Mouse (Mus musculus): ENCODE results near the gene Arf3. TPM values are rescaled to one million over a fixed set of nuclear protein-coding genes. Genes with fewer than 3 reads are reported as not detected.

Gene Arf3
- polyA plus RNA-seq (2014; fragmentation: Illumina TruSeq; extraction: RNeasy Lipid Tissue Mini Kit (QIAGEN cat#74804); ENCODE audit: low read depth, low replicate concordance) = 59.2 TPM

GRCm38 (mm10) chr15:98762670-98763529, at the start of gene Arf3:
Gene Arf3, minus strand, starts transcription at chr15:98763214.

GRCm38 (mm10) chr15:98809390-98809789, 46.4 kb upstream of the Arf3 start, which contains the start of gene Ddn:
Gene Ddn, minus strand, starts transcription at chr15:98809490.

GRCm38 (mm10) chr15:98789661-98790535, 26.9 kb upstream of the Arf3 start, which contains the start of gene Wnt1:
Gene Wnt1, plus strand, starts transcription at chr15:98789857.

GRCm38 (mm10) chr15:98777762-98778161, 14.7 kb upstream of the Arf3 start, which contains the start of gene Wnt10b:
Gene Wnt10b, minus strand, starts transcription at chr15:98778150.

GRCm38 (mm10) chr15:98727443-98728321, 35.3 kb downstream of the Arf3 start, which contains the start of gene Fkbp11:
Gene Fkbp11, minus strand, starts transcription at chr15:98728198.

GRCm38 (mm10) chr15:98707766-98708372, 55.1 kb downstream of the Arf3 start, which contains the start of gene Ccdc65:
Gene Ccdc65, plus strand, starts transcription at chr15:98708207.

Other genes starting within 250 kb of the Arf3 start
- 76.7 TPM for gene Kansl2, start 228.9 kb downstream of the Arf3 start, polyA plus RNA-seq (2014; fragmentation: Illumina TruSeq; extraction: RNeasy Lipid Tissue Mini Kit (QIAGEN cat#74804); ENCODE audit: low read depth, low replicate concordance)
- 88.9 TPM for gene Ccnt1, start 192.3 kb downstream of the Arf3 start, polyA plus RNA-seq (2014; fragmentation: Illumina TruSeq; extraction: RNeasy Lipid Tissue Mini Kit (QIAGEN cat#74804); ENCODE audit: low read depth, low replicate concordance)
- gene 4930415O20Rik, start 192.2 kb downstream of the Arf3 start, polyA plus RNA-seq (2014; fragmentation: Illumina TruSeq; extraction: RNeasy Lipid Tissue Mini Kit (QIAGEN cat#74804); ENCODE audit: low read depth, low replicate concordance) = not detected
- 3.9 TPM for gene Adcy6, start 153.1 kb downstream of the Arf3 start, polyA plus RNA-seq (2014; fragmentation: Illumina TruSeq; extraction: RNeasy Lipid Tissue Mini Kit (QIAGEN cat#74804); ENCODE audit: low read depth, low replicate concordance)
- gene Cacnb3, start 132.4 kb downstream of the Arf3 start, polyA plus RNA-seq (2014; fragmentation: Illumina TruSeq; extraction: RNeasy Lipid Tissue Mini Kit (QIAGEN cat#74804); ENCODE audit: low read depth, low replicate concordance) = 0.47 TPM
- gene Ddx23, start 100.3 kb downstream of the Arf3 start, polyA plus RNA-seq (2014; fragmentation: Illumina TruSeq; extraction: RNeasy Lipid Tissue Mini Kit (QIAGEN cat#74804); ENCODE audit: low read depth, low replicate concordance) = 4.0 TPM
- gene Rnd1, start 85.8 kb downstream of the Arf3 start, polyA plus RNA-seq (2014; fragmentation: Illumina TruSeq; extraction: RNeasy Lipid Tissue Mini Kit (QIAGEN cat#74804); ENCODE audit: low read depth, low replicate concordance) = not detected
- not detected for gene Ccdc65, start 55.0 kb downstream of the Arf3 start, polyA plus RNA-seq (2014; fragmentation: Illumina TruSeq; extraction: RNeasy Lipid Tissue Mini Kit (QIAGEN cat#74804); ENCODE audit: low read depth, low replicate concordance)
- gene Fkbp11, start 35.0 kb downstream of the Arf3 start, polyA plus RNA-seq (2014; fragmentation: Illumina TruSeq; extraction: RNeasy Lipid Tissue Mini Kit (QIAGEN cat#74804); ENCODE audit: low read depth, low replicate concordance) = not detected
- gene Wnt10b, start 14.9 kb upstream of the Arf3 start, polyA plus RNA-seq (2014; fragmentation: Illumina TruSeq; extraction: RNeasy Lipid Tissue Mini Kit (QIAGEN cat#74804); ENCODE audit: low read depth, low replicate concordance) = 0.23 TPM
- not detected for gene Wnt1, start 26.6 kb upstream of the Arf3 start, polyA plus RNA-seq (2014; fragmentation: Illumina TruSeq; extraction: RNeasy Lipid Tissue Mini Kit (QIAGEN cat#74804); ENCODE audit: low read depth, low replicate concordance)
- gene Ddn, start 46.3 kb upstream of the Arf3 start, polyA plus RNA-seq (2014; fragmentation: Illumina TruSeq; extraction: RNeasy Lipid Tissue Mini Kit (QIAGEN cat#74804); ENCODE audit: low read depth, low replicate concordance) = not detected
- gene Prkag1, start 68.3 kb upstream of the Arf3 start, polyA plus RNA-seq (2014; fragmentation: Illumina TruSeq; extraction: RNeasy Lipid Tissue Mini Kit (QIAGEN cat#74804); ENCODE audit: low read depth, low replicate concordance) = 69.0 TPM
- 2.3 TPM for gene Kmt2d, start 108.0 kb upstream of the Arf3 start, polyA plus RNA-seq (2014; fragmentation: Illumina TruSeq; extraction: RNeasy Lipid Tissue Mini Kit (QIAGEN cat#74804); ENCODE audit: low read depth, low replicate concordance)
- 1.5 TPM for gene Rhebl1, start 131.3 kb upstream of the Arf3 start, polyA plus RNA-seq (2014; fragmentation: Illumina TruSeq; extraction: RNeasy Lipid Tissue Mini Kit (QIAGEN cat#74804); ENCODE audit: low read depth, low replicate concordance)
- 0.47 TPM for gene Dhh, start 135.3 kb upstream of the Arf3 start, polyA plus RNA-seq (2014; fragmentation: Illumina TruSeq; extraction: RNeasy Lipid Tissue Mini Kit (QIAGEN cat#74804); ENCODE audit: low read depth, low replicate concordance)
- 1.9 TPM for gene Lmbr1l, start 155.0 kb upstream of the Arf3 start, polyA plus RNA-seq (2014; fragmentation: Illumina TruSeq; extraction: RNeasy Lipid Tissue Mini Kit (QIAGEN cat#74804); ENCODE audit: low read depth, low replicate concordance)
- gene Tuba1b, start 171.4 kb upstream of the Arf3 start, polyA plus RNA-seq (2014; fragmentation: Illumina TruSeq; extraction: RNeasy Lipid Tissue Mini Kit (QIAGEN cat#74804); ENCODE audit: low read depth, low replicate concordance) = 54.1 TPM
- not detected for gene Gm49450, start 190.3 kb upstream of the Arf3 start, polyA plus RNA-seq (2014; fragmentation: Illumina TruSeq; extraction: RNeasy Lipid Tissue Mini Kit (QIAGEN cat#74804); ENCODE audit: low read depth, low replicate concordance)
- 44.0 TPM for gene Tuba1a, start 190.5 kb upstream of the Arf3 start, polyA plus RNA-seq (2014; fragmentation: Illumina TruSeq; extraction: RNeasy Lipid Tissue Mini Kit (QIAGEN cat#74804); ENCODE audit: low read depth, low replicate concordance)

All from adrenal gland, adult 10 weeks (tissue).